ENCODE assay signal across 21 mouse cellular contexts in genomic region chr12:84926542-84926941, GRCm38 (mm10). TPM values are rescaled to one million over a fixed set of nuclear protein-coding genes. Genes with fewer than 3 reads are reported as not detected.
DNase-seq lines count a peak whose midpoint lies in the region; ATAC-seq lines count a peak whose summit lies in the region.
"Had no signal": no experiment of that assay in that cellular context is flagged by ENCODE, and none has a peak within 500 bp of the region (broad histone marks: within the 10 kb centered on the region; RNA-seq: fewer than 3 reads in every experiment).

No protein-coding gene starts in this region.

- peak; percentile 26; the same call in 1 of the 2 replicates for ATAC-seq in megakaryocyte progenitor cell, adult 5-6 weeks (replicated peaks; ENCODE audit: poor library complexity)
- ATAC-seq: activated CD4-positive, CD25-positive, alpha-beta regulatory T cell, adult 4 months; CD4-positive, CD25-positive, alpha-beta regulatory T cell, adult 4 months; forebrain, embryonic 14.5 days; forebrain, postnatal 0 days; intestine, postnatal 0 days had no signal

- intact Hi-C loops in gastrocnemius, postnatal 36 days (cut with DNase I), result no loop called here

- DNase-seq in 3T3-L1 (ENCODE audit: low read depth, low spot score) (peak; percentile 64), NIH3T3 (ENCODE audit: low read depth) (peak; percentile 16)
- DNase-seq in embryo, embryonic 11 days, result no peak
- no peak for DNase-seq in gastrocnemius, postnatal 36 days
- DNase-seq in urinary bladder, adult 18-20 months (ENCODE audit: low spot score in 2 of 2), result no peak
- DNase-seq: adrenal gland, postnatal 10 days; adrenal gland, postnatal 36 days; B cell, adult 2 months; cerebellum, adult 2 months; cerebellum, postnatal 10 days; cerebellum, postnatal 36 days; forebrain, postnatal 0 days; gastrocnemius, postnatal 25 days; heart, adult 11 months; kidney, adult 2 months had no signal

RNA-seq across cellular contexts. Expression of gene Fcf1, which starts 44.2 kb away (rescaled TPM):
- 151 and 155 TPM in 2 replicates for total RNA-seq in megakaryocyte progenitor cell, adult 5-6 weeks (2015)
- total RNA-seq in megakaryocyte progenitor cell, adult 5-6 weeks (2017), result 121 and 125 TPM in 2 replicates
- total RNA-seq in gastrocnemius, postnatal 36 days (2021), result 10 to 100 TPM; 25.0 to 28.1 TPM

RNA-seq across cellular contexts. Expression of gene Arel1, which starts 44.2 kb away (rescaled TPM):
- 28.0 and 30.5 TPM in 2 replicates for total RNA-seq in megakaryocyte progenitor cell, adult 5-6 weeks (2015)
- total RNA-seq in megakaryocyte progenitor cell, adult 5-6 weeks (2017), result 39.7 and 43.2 TPM in 2 replicates
- total RNA-seq in gastrocnemius, postnatal 36 days (2021), result 10 to 100 TPM; 19.7 to 26.1 TPM

RNA-seq across cellular contexts. Expression of gene Ltbp2, which starts 50.2 kb away (rescaled TPM):
- not detected in 2 replicates for total RNA-seq in megakaryocyte progenitor cell, adult 5-6 weeks (2015)
- total RNA-seq in megakaryocyte progenitor cell, adult 5-6 weeks (2017), result 1.2 TPM in 1 of 2 replicates, not detected in the other
- total RNA-seq in gastrocnemius, postnatal 36 days (2021), result 1 to 10 TPM in 1 of 2 experiments, under 1 TPM in 1; 0.48 to 1.5 TPM
- total RNA-seq: hematopoietic stem cell, adult 5-6 weeks had no signal

Comparison
In these comparisons a context has a peak if more than half of its experiments do, and no peak if none do; other contexts are left out.
1. DNase-seq: peak in 3T3-L1 (single experiment) and NIH3T3 (single experiment); none in embryo, embryonic 11 days (single experiment), gastrocnemius, postnatal 36 days (0 of 2) and urinary bladder, adult 18-20 months (0 of 2).
2. RNA of gene Fcf1, which starts 44.2 kb away (total RNA-seq): 121 to 155 TPM in megakaryocyte progenitor cell, adult 5-6 weeks; 25.0 to 28.1 TPM in gastrocnemius, postnatal 36 days; every median in the first group is over 4 times any median in the second.